ENCODE assay signal across 1 mouse cellular context in the genomic region with DNA sequence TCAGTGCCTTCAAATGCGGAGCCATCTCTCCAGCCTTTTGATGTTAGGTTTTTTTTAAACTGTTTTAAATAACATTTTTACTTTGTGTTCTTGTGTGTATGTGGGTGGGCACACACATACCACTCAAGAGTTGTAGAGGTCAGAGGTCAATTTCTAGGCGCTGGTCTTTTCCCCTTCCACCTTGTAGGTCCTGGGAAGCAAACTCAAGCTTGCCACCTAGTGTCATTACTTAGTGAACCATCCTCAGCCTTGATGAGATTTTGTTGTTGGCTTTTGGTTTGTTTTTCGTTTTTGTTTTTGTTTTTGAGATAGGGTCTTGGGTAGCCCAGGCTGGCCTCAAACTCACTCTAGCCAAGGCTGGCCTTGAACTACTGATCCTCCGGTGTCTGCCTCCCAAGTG.
TF ChIP-seq lines count a peak whose summit lies in the region.

No protein-coding gene starts in this region.

TF ChIP-seq in MEL, 35 proteins besides CTCF, POLR2A, EP300 and RAD21:
- TF ChIP-seq USF1 (IDR thresholded peaks at IDR 0.05; ENCODE audit: low read depth, low read length) (no peak), E2F4 (IDR thresholded peaks at IDR 0.05; ENCODE audit: borderline replicate concordance, low read depth, low read length) (no peak), BHLHE40 (IDR thresholded peaks at IDR 0.05; ENCODE audit: borderline replicate concordance, low read depth, low read length) (no peak), NELFE (IDR thresholded peaks at IDR 0.05; ENCODE audit: low read depth, low read length) (no peak), SMC3 (IDR thresholded peaks at IDR 0.05; ENCODE audit: low read depth, low read length) (peak; percentile 55), TCF12 (IDR thresholded peaks at IDR 0.05; ENCODE audit: low read depth, low read length) (no peak), JUND (IDR thresholded peaks at IDR 0.05; ENCODE audit: low read depth, low read length) (no peak), KAT2A (conservative IDR thresholded peaks at IDR 0.05; ENCODE audit: low read depth, low read length) (no peak)
TF ChIP-seq in MEL: peak in this region for 1.
